Mouse (Mus musculus) limb, embryonic 11.5 days (tissue): Measurements from ENCODE around the gene Gm3383. TPM values are rescaled to one million over a fixed set of nuclear protein-coding genes. Genes with fewer than 3 reads are reported as not detected.
"Not testable (repeated sequence)": the region's sequence is repeated elsewhere in the genome, so short reads cannot be mapped to it uniquely, and the experiment has no call there.

Source experiments
- ATAC-seq: fragments of 200-750 bp; cut with Nextera tagmentation; 2 replicates; pipeline ENCODE4 v1.8.0; 2017; ENCODE audit warnings: low read depth; ENCODE audit not compliant: insufficient number of reproducible peaks, low FRiP score, low TSS enrichment
- DNase-seq: peaks from one replicate; pipeline ENCODE4 v3.0.0-alpha.2; 2015; ENCODE audit warnings: low spot score
- H3K27ac ChIP-seq: fragments of 300-500 bp; sonication (generic); replicated peaks from 2 replicates; pipeline ENCODE4 v1.5.1; 2014; ENCODE audit warnings: low read depth, mild to moderate bottlenecking, low read length
- H3K27me3 ChIP-seq: fragments of 300-500 bp; sonication (generic); 2 replicates; pipeline ENCODE4 v1.6.1; 2014; ENCODE audit warnings: mild to moderate bottlenecking, low read length, mixed read lengths; ENCODE audit not compliant: control insufficient read depth, insufficient read depth
- H3K36me3 ChIP-seq: fragments of 300-500 bp; sonication (generic); 2 replicates; pipeline ENCODE4 v1.6.1; 2014; ENCODE audit warnings: mild to moderate bottlenecking, low read length, moderate library complexity, mixed read lengths; ENCODE audit not compliant: control insufficient read depth, insufficient read depth
- H3K4me1 ChIP-seq: fragments of 300-500 bp; sonication (generic); 2 replicates; pipeline ENCODE4 v1.6.1; 2014; ENCODE audit warnings: low read length, mixed read lengths; ENCODE audit not compliant: control insufficient read depth, insufficient read depth
- H3K4me2 ChIP-seq: fragments of 300-500 bp; sonication (generic); 2 replicates; pipeline ENCODE4 v1.6.1; 2014; ENCODE audit warnings: low read depth, mild to moderate bottlenecking, moderate library complexity; ENCODE audit not compliant: severe bottlenecking
- H3K4me3 ChIP-seq: fragments of 300-500 bp; sonication (generic); 2 replicates; pipeline ENCODE4 v1.5.1; 2014; ENCODE audit warnings: low read depth, low read length
- H3K9ac ChIP-seq: fragments of 300-500 bp; sonication (generic); 2 replicates; pipeline ENCODE4 v1.6.1; 2014; ENCODE audit warnings: mild to moderate bottlenecking, low read length
- H3K9me3 ChIP-seq: fragments of 300-500 bp; sonication (generic); 2 replicates; pipeline ENCODE4 v1.6.1; 2016; ENCODE audit warnings: low read length; ENCODE audit not compliant: control insufficient read depth
- WGBS: fragments of 180-500 bp; shearing (Covaris S2); extraction: QIAGEN DNeasy Blood & Tissue Kit; methylation state at CpG from one replicate; pipeline ENCODE4 v1.1.7; 2014; 5-methylcytosine and 5-hydroxymethylcytosine counted together
- polyA plus RNA-seq: library from polyadenylated mRNA; unstranded; fragments of >200 nt; fragmentation: Nextera tagmentation; extraction: Ambion mirVana; gene quantifications from 2 replicates; pipeline ENCODE4 v1.2.1, GENCODE M21; 2014

Gene Gm3383
- polyA plus RNA-seq: 0.60 and 0.83 TPM in 2 replicates

DNA sequence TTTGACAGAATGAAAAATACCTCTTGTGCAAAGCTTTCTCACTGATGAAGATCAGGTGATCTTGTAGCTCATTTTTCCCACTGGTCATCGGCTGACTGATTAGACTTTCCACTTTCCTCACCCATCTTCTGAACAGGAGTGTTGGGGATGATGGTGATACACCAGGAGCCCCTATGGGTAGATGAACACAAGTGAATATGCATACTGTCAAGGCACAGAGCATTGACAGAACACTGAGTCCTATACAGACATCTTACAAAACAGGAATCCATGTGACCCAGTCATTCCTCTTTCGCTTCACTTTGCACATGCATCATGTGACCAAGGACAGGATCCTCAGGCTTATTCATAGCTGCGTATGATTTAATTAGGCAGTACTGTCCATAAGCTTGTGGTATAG lies at the start of gene Gm3383:
Gene Gm3383 (minus strand): TSS at position 101 of the 400 bp plus-strand sequence.
- not testable (repeated sequence) for H3K4me3 ChIP-seq, H3K27ac ChIP-seq, DNase-seq, H3K27me3 ChIP-seq, H3K4me1 ChIP-seq, H3K4me2 ChIP-seq, H3K36me3 ChIP-seq, H3K9me3 ChIP-seq, H3K9ac ChIP-seq, ATAC-seq
- WGBS: no CpG with 5 or more reads among the region's 3 CpGs

GRCm38 (mm10) chr14:5855911-5856310 lies 48.1 kb upstream of the Gm3383 start:
- H3K4me2 ChIP-seq, ATAC-seq, H3K4me3 ChIP-seq, H3K9me3 ChIP-seq, H3K9ac ChIP-seq, H3K27me3 ChIP-seq, DNase-seq, H3K27ac ChIP-seq, H3K4me1 ChIP-seq, H3K36me3 ChIP-seq: not testable (repeated sequence)
- WGBS: 86% methylated on average over 3 of the region's 3 CpGs

- not testable (repeated sequence) for ATAC-seq, H3K27ac ChIP-seq
- no CpG with 5 or more reads among the region's 3 CpGs for WGBS
Observed at GRCm38 (mm10) chr14:5830229-5830628, 22.4 kb upstream of the Gm3383 start, which contains the start of gene Gm3424. Gm3424 (minus strand) TSS chr14:5830329.

GRCm38 (mm10) chr14:5812699-5813356 lies 5.0 kb upstream of the Gm3383 start:
- not testable (repeated sequence) for H3K4me2 ChIP-seq, H3K27me3 ChIP-seq, H3K9me3 ChIP-seq, H3K27ac ChIP-seq, H3K4me1 ChIP-seq, H3K36me3 ChIP-seq, ATAC-seq, H3K9ac ChIP-seq, DNase-seq, H3K4me3 ChIP-seq
- no CpG with 5 or more reads among the region's 47 CpGs for WGBS

More at GRCm38 (mm10) chr14:5830229-5830628, 22.4 kb upstream of the Gm3383 start, which contains the start of gene Gm3424:
- not testable (repeated sequence) for H3K4me3 ChIP-seq, H3K4me2 ChIP-seq, H3K4me1 ChIP-seq, DNase-seq, H3K9ac ChIP-seq, H3K27me3 ChIP-seq, H3K9me3 ChIP-seq, H3K36me3 ChIP-seq

- not testable (repeated sequence) for H3K36me3 ChIP-seq, H3K4me3 ChIP-seq, H3K9ac ChIP-seq, ATAC-seq, H3K27me3 ChIP-seq, H3K4me1 ChIP-seq, H3K4me2 ChIP-seq, H3K9me3 ChIP-seq, H3K27ac ChIP-seq, DNase-seq
- WGBS: no CpG with 5 or more reads among the region's 37 CpGs
Observed at GRCm38 (mm10) chr14:5741477-5741876, 66.3 kb downstream of the Gm3383 start, which contains the start of gene Gm3373. Gm3373 (minus strand) TSS chr14:5741577.

DNA sequence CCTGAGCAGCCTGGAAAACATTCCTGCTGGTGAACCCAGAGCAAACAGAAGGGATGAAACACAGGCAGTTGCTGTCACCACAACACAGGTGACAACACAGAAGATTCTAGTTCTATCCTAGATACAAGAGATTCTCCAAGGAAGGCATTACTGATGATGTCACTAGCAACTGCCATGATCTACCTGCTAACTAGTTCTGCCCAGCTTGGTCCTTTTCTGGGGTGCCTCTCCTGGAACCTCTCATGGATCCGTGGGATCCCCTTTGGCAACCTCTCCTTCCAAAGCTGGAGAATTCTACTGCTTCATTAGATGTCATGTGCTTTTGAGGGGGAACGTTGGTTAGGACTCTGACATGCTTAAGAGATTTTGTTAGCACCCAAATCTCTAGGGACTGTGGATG lies 120.4 kb downstream of the Gm3383 start, which contains the start of gene Gm9603:
Gene Gm9603 (minus strand): TSS at position 101 of the 400 bp plus-strand sequence.
- no CpG with 5 or more reads among the region's 2 CpGs for WGBS
- H3K4me3 ChIP-seq, H3K4me1 ChIP-seq, H3K36me3 ChIP-seq, DNase-seq, H3K9me3 ChIP-seq, H3K9ac ChIP-seq, H3K4me2 ChIP-seq, ATAC-seq, H3K27me3 ChIP-seq, H3K27ac ChIP-seq: not testable (repeated sequence)

DNA sequence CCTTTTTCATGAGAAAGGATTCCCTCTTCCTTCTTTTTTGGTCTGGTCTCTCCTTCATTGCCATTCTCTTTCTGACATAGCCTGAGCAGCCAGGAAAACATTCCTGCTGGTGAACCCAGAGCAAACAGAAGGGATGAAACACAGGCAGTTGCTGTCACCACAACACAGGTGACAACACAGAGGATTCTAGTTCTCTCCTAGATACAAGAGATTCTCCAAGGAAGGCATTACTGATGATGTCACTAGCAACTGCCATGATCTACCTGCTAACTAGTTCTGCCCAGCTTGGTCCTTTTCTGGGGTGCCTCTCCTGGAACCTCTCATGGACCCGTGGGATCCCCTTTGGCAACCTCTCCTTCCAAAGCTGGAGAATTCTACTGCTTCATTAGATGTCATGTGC lies 174.9 kb downstream of the Gm3383 start, which contains the start of gene Gm8265:
Gene Gm8265 (minus strand): TSS at position 101 of the 400 bp plus-strand sequence.
- not testable (repeated sequence) for H3K27ac ChIP-seq, H3K4me1 ChIP-seq, H3K27me3 ChIP-seq, H3K9ac ChIP-seq, H3K36me3 ChIP-seq, H3K4me2 ChIP-seq, H3K4me3 ChIP-seq, DNase-seq, H3K9me3 ChIP-seq, ATAC-seq
- WGBS: no CpG with 5 or more reads among the region's 1 CpGs
